Mouse (Mus musculus) adrenal gland, adult 2 months (tissue): ENCODE data around the gene Slc22a23. TPM values are rescaled to one million over a fixed set of nuclear protein-coding genes. Genes with fewer than 3 reads are reported as not detected.
A peak's percentile ranks its signal among the peaks of the same experiment; 100 is the strongest.

Source experiments
- DNase-seq: peaks from one replicate; pipeline ENCODE4 v3.0.0; 2021
- polyA plus RNA-seq: library from polyadenylated mRNA; depleted of rRNA; stranded (reverse); fragments of >200 nt; gene quantifications from 2 replicates; pipeline ENCODE4 v1.2.3, GENCODE M21; 2012
- total RNA-seq, 2 experiments: library from RNA; stranded (reverse); gene quantifications; 2 replicates each; pipeline ENCODE4 v1.2.3; 2021

Gene Slc22a23
- total and polyA plus RNA-seq, 3 experiments = 5.8 to 13.5 (median 10.2) TPM

DNA sequence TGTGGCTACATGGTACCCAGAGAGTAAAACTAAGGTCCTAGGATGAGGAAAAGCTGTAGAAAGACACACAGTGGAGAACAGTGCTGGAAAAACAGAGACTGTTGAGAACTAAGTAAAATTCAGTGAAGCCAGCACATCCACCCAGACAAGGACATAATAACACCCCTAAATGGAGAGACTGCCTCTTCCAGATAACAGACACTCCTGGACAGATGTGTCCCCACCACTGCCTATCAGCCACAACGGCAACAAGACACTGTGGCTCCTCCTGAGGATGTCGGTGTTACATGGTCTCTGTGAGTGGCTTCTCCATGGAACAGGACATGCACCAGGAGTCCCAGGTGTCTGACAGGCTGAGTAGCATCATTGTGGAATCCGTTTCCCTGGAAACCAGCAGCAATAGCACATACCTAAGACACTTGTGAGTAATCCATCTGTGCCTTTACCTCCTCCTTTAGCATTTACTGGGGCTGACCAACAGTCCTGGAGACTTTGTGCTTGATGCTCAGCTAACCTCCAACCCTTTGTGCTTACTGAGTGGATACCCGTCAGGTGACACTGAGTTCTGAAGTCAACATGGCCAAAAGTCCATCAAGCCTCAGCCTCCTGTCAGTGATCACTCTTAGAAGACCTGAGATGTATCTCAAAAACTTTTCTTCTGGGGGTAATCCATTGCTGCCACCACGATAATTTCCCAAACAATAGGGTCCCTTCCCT is 73.9 kb downstream of the Slc22a23 start:
- DNase-seq = no peak

DNA sequence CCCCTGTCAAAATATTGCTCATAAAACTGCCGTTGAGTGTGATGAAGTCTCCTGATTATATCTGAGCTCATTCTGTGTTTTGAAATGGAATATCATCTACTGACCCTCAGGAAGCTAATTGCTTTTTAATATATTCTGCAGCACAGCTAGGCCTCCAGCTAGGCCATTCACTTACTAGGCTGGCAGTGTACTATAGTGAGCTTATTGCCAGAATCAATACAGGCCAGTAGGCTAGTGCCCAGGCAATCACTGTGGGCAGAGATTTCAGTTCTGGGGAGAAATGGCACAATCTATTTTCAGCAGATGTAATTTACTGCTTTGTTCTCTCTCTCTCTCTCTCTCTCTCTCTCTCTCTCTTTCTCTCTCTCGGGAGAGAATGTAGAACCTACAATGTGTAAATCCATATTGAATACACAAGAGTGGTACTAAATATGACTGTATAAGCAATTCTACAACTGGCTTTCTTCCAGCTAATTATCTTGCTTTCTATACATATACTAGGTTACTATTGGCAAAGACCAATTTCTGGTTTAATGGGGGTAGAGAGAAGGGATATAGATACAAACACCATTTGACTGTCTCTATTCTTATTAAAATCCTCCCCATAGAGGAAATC is 75.5 kb downstream of the Slc22a23 start:
- DNase-seq = no peak

DNA sequence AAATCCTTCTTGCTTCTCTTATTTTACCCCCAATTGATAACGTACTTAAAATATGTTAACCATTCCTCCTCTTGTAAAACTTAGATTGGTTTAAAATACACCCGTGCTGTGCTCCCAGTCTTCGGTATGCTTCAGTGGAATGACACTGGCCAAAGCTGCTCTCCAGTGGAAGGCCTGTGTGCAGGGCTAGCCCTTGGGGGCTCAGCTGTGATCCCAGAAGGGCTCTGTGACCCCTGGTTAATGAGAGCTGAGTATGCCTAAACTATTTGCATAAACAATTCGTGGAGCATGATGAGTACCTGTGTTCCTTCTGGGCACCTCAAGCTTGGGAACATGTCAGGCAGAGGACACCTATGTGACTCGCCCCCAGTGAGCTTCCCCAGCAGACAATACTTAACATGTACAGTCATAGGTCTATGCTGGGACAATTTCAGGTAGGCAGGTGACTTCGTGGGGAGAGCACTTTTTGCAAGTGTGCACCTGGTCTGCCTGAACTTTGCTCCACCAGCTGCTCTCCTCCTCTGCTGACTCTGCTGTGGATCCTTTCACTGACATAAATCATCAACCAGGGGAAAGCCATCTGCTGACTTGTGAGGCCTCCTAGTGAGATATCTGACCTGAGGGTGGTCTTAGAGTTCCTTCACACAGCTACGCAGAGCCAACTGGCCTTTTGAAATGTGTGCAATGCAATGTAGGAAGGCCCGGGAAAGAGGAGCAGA is 77.9 kb downstream of the Slc22a23 start:
- DNase-seq = no peak

DNA sequence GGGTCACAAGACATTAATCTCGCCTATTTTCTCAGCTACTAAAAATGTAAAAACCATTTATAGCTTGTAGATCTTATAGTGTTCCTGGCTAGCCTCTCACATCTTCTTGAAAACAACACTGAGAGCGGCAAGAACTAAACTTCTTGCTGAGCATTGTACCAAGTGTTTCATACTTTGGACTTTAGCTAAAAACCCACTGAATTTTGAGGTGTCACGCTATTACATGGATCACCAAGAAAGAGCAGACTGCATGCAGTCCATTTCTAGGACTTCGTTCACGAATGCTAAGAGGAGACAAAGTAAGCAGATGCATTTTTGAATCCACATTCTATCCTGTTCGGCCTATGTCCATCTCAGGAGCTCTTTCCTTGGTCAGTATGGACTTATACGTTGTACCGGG is 78.9 kb downstream of the Slc22a23 start:
- no peak for DNase-seq

GRCm38 (mm10) chr13:34265576-34265975 is 79.4 kb downstream of the Slc22a23 start:
- no peak for DNase-seq

DNA sequence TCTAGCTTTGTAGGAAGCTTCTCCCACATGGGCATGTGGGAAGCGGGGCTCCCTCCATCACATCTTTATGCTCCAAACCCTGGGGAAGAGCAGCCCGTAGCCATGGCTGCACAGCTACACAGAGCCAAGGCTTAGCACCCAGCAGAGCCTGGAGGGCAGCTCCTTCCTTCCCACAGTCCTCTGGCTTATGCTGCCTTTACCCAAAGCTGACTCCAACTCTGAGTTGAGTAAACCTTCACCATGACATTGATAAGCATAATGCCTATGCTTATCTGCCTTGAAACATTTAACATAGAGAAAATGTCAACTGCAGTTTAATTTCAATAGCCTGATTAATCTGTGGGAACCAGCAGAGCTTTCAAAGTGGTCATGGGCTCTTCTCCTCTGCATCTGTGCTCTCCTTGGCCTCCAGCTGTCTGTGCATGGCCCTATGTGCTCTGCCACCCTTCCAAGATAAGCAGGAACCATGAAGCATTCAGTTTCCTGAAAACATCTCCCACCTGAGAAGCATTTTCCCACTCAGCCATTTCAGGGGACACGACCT is 79.9 kb downstream of the Slc22a23 start:
- no peak for DNase-seq

GRCm38 (mm10) chr13:34264508-34264907 is 80.5 kb downstream of the Slc22a23 start:
- DNase-seq = no peak

DNA sequence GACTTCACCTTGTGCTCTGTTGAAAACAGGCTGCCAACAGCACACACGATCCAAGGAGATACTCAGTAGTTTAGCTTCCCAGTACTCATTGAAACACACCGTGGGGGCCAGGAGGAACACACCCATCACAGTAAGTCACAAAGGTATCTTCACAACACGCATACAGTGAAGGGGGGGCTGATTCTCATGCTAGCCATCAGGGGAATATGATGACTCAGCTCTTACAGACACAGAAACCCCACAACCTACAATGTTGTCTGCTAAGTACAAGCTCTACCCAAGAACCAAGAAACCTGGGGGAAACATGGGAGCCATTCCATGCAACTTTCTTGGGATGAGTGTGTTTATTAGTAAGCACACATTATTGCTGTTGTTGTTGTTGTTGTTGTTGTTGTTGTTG is 86.2 kb downstream of the Slc22a23 start:
- no peak for DNase-seq

- DNase-seq = no peak
These were observed 87.8 kb downstream of the Slc22a23 start for GRCm38 (mm10) chr13:34257177-34257576.

DNA sequence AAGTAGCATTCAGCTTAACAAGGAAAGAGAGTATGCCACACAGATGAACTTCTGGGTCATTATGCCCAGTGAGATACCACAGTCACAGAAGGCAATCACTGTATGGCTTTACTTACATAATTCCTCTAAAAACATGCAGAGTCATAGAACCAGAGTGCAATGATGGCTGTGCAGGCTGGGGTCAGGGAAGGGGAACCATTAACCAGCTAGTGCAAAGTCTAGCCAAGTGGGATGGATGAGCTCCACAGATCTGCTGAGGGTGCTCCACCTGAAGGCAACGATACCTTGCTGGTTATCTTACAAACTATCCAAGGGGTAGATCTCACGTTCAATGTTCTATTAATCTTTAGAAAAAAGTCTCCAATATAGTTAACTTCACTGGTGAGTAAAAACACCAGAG is 88.3 kb downstream of the Slc22a23 start:
- DNase-seq = no peak

DNA sequence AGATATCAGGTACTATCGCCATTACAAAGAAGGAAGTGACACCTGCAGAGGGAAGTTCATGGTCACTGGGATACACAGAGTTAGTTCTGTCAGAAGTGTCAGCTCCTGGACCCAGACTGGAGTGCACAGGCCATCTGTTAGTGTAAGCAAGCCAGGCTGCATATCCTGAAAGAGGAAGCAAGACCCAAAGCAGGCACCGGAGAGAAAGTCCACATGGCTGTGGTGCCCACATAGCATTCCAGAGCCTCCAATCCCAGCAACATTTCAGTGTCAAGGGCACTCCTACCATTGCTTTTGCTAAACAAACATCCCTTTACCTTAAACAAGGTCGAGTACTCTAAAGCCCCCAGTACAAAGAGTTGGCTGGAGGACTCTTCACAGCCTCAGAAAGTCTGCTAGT is 89.7 kb downstream of the Slc22a23 start:
- no peak for DNase-seq

GRCm38 (mm10) chr13:34254691-34255090 is 90.3 kb downstream of the Slc22a23 start:
- no peak for DNase-seq

GRCm38 (mm10) chr13:34253736-34254135 is 91.2 kb downstream of the Slc22a23 start:
- DNase-seq = no peak

- peak; percentile 32 for DNase-seq
These were observed 95.8 kb downstream of the Slc22a23 start for GRCm38 (mm10) chr13:34248941-34249920.

DNA sequence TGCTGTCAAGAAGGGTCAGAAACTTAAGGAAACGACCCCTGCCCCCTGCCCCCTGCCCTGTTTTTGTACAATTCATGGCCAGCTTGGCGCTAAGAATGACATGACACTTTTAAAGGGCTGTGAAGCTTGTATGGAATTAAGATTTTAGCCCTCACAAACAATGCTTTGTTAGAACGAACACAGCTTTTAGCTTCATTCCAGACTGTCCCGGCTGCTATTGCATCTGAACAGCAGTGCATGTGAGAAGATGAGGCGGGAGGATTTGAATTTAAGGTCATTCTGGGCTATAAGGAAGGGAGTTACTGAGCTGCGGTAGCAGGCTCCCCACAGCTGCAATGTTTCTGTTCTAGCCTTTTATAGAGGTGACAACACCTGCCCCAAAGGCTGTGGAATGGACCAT is 96.9 kb downstream of the Slc22a23 start:
- no peak for DNase-seq

- DNase-seq = no peak
These were observed 98.2 kb downstream of the Slc22a23 start for GRCm38 (mm10) chr13:34246821-34247220.

- no peak for DNase-seq
These were observed 99.8 kb downstream of the Slc22a23 start for GRCm38 (mm10) chr13:34245216-34245615.

- no peak for DNase-seq
These were observed 100.8 kb downstream of the Slc22a23 start for GRCm38 (mm10) chr13:34244186-34244585.

GRCm38 (mm10) chr13:34242211-34242610 is 102.8 kb downstream of the Slc22a23 start:
- DNase-seq = no peak

GRCm38 (mm10) chr13:34240087-34240428 is 104.9 kb downstream of the Slc22a23 start:
- no peak for DNase-seq

- no peak for DNase-seq
These were observed 105.5 kb downstream of the Slc22a23 start for GRCm38 (mm10) chr13:34239371-34240086.
